Mouse (Mus musculus) liver, postnatal 0 days (tissue): Measurements from ENCODE around the gene Hist3h2ba.

ENCODE experiments used
- CTCF ChIP-seq: sonication (generic); IDR thresholded peaks from 2 replicates; pipeline ENCODE4 v1.5.1; 2016; ENCODE audit warnings: antibody characterized with exemption, low read depth
- EP300 ChIP-seq: IDR thresholded peaks from 2 replicates; pipeline ENCODE4 v1.6.1; 2016; ENCODE audit warnings: antibody characterized with exemption, low read depth, mild to moderate bottlenecking

DNA sequence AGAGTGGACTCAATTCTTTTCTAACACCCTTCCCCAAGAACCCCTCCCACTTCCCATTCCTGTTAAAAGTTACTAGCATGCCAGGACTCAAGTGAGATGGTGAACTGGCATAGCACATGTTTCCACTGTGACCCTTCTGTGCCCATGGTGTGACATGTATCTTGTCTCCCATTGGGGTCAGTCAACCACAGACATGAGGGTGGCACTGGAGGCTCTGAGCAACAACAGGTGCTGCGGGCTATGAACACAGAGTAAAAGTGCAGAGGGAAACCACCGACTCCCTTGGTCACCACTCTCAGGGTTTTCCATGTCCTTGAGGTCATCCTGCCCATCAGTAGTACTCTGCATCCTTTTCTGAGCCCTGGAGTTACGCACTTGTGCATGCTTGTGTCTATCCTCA is 23.1 kb downstream of the Hist3h2ba start:
- TF ChIP-seq CTCF (no peak), EP300 (no peak)
